Mouse (Mus musculus) midbrain, embryonic 11.5 days (tissue): ENCODE data around the gene Lrp5. TPM values are rescaled to one million over a fixed set of nuclear protein-coding genes. Genes with fewer than 3 reads are reported as not detected.

Experiments
- ATAC-seq: fragments of 200-750 bp; cut with Nextera tagmentation; 2 replicates; pipeline ENCODE4 v1.8.0; 2017; ENCODE audit warnings: moderate TSS enrichment, moderate library complexity; ENCODE audit not compliant: low FRiP score
- DNase-seq: peaks from one replicate; pipeline ENCODE4 v3.0.0; 2015; ENCODE audit warnings: low spot score; ENCODE audit errors: missing footprints
- H3K27ac ChIP-seq: fragments of 300-500 bp; sonication (generic); 2 replicates; pipeline ENCODE4 v1.5.1; 2014; ENCODE audit warnings: low read depth, low read length
- H3K27me3 ChIP-seq: fragments of 300-500 bp; sonication (generic); 2 replicates; pipeline ENCODE4 v1.6.1; 2014; ENCODE audit warnings: mild to moderate bottlenecking, low read length, moderate library complexity, mixed read lengths; ENCODE audit not compliant: control insufficient read depth, insufficient read depth
- H3K36me3 ChIP-seq: fragments of 300-500 bp; sonication (generic); 2 replicates; pipeline ENCODE4 v1.6.1; 2014; ENCODE audit warnings: mild to moderate bottlenecking, low read length, moderate library complexity, mixed read lengths; ENCODE audit not compliant: control insufficient read depth, insufficient read depth
- H3K4me1 ChIP-seq: fragments of 300-500 bp; sonication (generic); 2 replicates; pipeline ENCODE4 v1.6.1; 2014; ENCODE audit warnings: low read length; ENCODE audit not compliant: control insufficient read depth, insufficient read depth
- H3K4me2 ChIP-seq: fragments of 300-500 bp; sonication (generic); 2 replicates; pipeline ENCODE4 v1.6.1; 2014; ENCODE audit warnings: mild to moderate bottlenecking, moderate library complexity
- H3K4me3 ChIP-seq: fragments of 300-500 bp; sonication (generic); 2 replicates; pipeline ENCODE4 v1.5.1; 2014; ENCODE audit warnings: low read depth, low read length
- H3K9ac ChIP-seq: fragments of 300-500 bp; sonication (generic); 2 replicates; pipeline ENCODE4 v1.6.1; 2014; ENCODE audit warnings: low read length
- H3K9me3 ChIP-seq: fragments of 300-500 bp; sonication (generic); 2 replicates; pipeline ENCODE4 v1.6.1; 2016; ENCODE audit warnings: low read length; ENCODE audit not compliant: control insufficient read depth
- WGBS: fragments of 180-500 bp; shearing (Covaris S2); extraction: QIAGEN DNeasy Blood & Tissue Kit; methylation state at CpG from one replicate; pipeline ENCODE4 v1.1.7; 2014; 5-methylcytosine and 5-hydroxymethylcytosine counted together
- polyA plus RNA-seq: library from polyadenylated mRNA; unstranded; fragments of >200 nt; fragmentation: Nextera tagmentation; extraction: Ambion mirVana; gene quantifications from 2 replicates; pipeline ENCODE4 v1.2.1, GENCODE M21; 2014

The Lrp5 gene
- polyA plus RNA-seq, 1 experiment from 2014 or later = 2.8 TPM

- Histone ChIP-seq H3K4me2 (peak overlapping the region; percentile 35), H3K36me3 (no peaks in the 10 kb centered on the region), H3K27ac (peak overlapping the region; percentile 86), H3K4me3 (peak overlapping the region; percentile 95; the same call in 1 of the 2 replicates), H3K27me3 (no peaks in the 10 kb centered on the region), H3K9me3 (no peaks in the 10 kb centered on the region), H3K4me1 (peaks cover 15% of the 10 kb centered on the region), H3K9ac (peak overlapping the region; percentile 26)
- DNase-seq = no peak
- ATAC-seq = peak; percentile 4; the same call in 1 of the 2 replicates
- 74% methylated on average over 5 of the region's 5 CpGs for WGBS
Measured at GRCm38 (mm10) chr19:3576451-3577264, 109.7 kb downstream of the Lrp5 start.

GRCm38 (mm10) chr19:3575632-3576384 is 110.6 kb downstream of the Lrp5 start, which contains the start of gene Ppp6r3:
Gene Ppp6r3, minus strand, starts transcription at chr19:3575749.
- DNase-seq (peak; percentile 99), ATAC-seq (peak; percentile 99)
- Histone ChIP-seq H3K9me3 (no peaks in the 10 kb centered on the region), H3K4me2 (peak within 1 kb of the TSS; percentile 91), H3K36me3 (no peaks in the 10 kb centered on the region), H3K27me3 (no peaks in the 10 kb centered on the region), H3K9ac (peak within 1 kb of the TSS; percentile 92), H3K4me1 (peaks cover 15% of the 10 kb centered on the region), H3K4me3 (peak within 1 kb of the TSS; percentile 95), H3K27ac (peak within 1 kb of the TSS; percentile 86)
- under 1% methylated on average over 49 of the region's 51 CpGs for WGBS

- H3K4me1 ChIP-seq = peaks cover 15% of the 10 kb centered on the region
- under 1% methylated on average over 39 of the region's 50 CpGs for WGBS
Measured at GRCm38 (mm10) chr19:3575276-3575631, 111.1 kb downstream of the Lrp5 start.

GRCm38 (mm10) chr19:3574593-3575094 is 111.7 kb downstream of the Lrp5 start:
- Histone ChIP-seq H3K9ac (peak overlapping the region; percentile 92), H3K4me1 (peaks cover 15% of the 10 kb centered on the region), H3K4me3 (peak overlapping the region; percentile 95), H3K27ac (peak overlapping the region; percentile 86; the same call in 1 of the 2 replicates), H3K36me3 (no peaks in the 10 kb centered on the region), H3K27me3 (no peaks in the 10 kb centered on the region), H3K4me2 (peak overlapping the region; percentile 91), H3K9me3 (no peaks in the 10 kb centered on the region)
- ATAC-seq (no peak), DNase-seq (peak; percentile 95)
- 4% methylated on average over 9 of the region's 9 CpGs for WGBS

More at GRCm38 (mm10) chr19:3575276-3575631, 111.1 kb downstream of the Lrp5 start:
- Histone ChIP-seq H3K27ac (peak overlapping the region; percentile 86), H3K36me3 (no peaks in the 10 kb centered on the region), H3K9me3 (no peaks in the 10 kb centered on the region), H3K4me2 (peak overlapping the region; percentile 91), H3K4me3 (peak overlapping the region; percentile 95), H3K9ac (peak overlapping the region; percentile 92), H3K27me3 (no peaks in the 10 kb centered on the region)
- ATAC-seq (peak; percentile 61), DNase-seq (no peak)

- H3K9me3 ChIP-seq = no peaks in the 10 kb centered on the region
- WGBS = over 99% methylated on average over 3 of the region's 3 CpGs
- H3K27me3 ChIP-seq = no peaks in the 10 kb centered on the region
- no peak overlapping the region for H3K9ac ChIP-seq
- no peak for ATAC-seq
- no peak overlapping the region for H3K4me2 ChIP-seq
- no peak for DNase-seq
- H3K36me3 ChIP-seq = no peaks in the 10 kb centered on the region
- H3K4me3 ChIP-seq = no peak overlapping the region
- H3K4me1 ChIP-seq = no peaks in the 10 kb centered on the region
- no peak overlapping the region for H3K27ac ChIP-seq
Measured at GRCm38 (mm10) chr19:3564309-3564708, 122.1 kb downstream of the Lrp5 start.

GRCm38 (mm10) chr19:3562752-3563151 is 123.6 kb downstream of the Lrp5 start:
- no peak for ATAC-seq
- H3K4me1 ChIP-seq = no peaks in the 10 kb centered on the region
- peak; percentile 19 for DNase-seq
- H3K9ac ChIP-seq = no peak overlapping the region
- no peaks in the 10 kb centered on the region for H3K36me3 ChIP-seq
- H3K4me3 ChIP-seq = no peak overlapping the region
- H3K27ac ChIP-seq = no peak overlapping the region
- no peaks in the 10 kb centered on the region for H3K9me3 ChIP-seq
- WGBS = 97% methylated on average over 6 of the region's 6 CpGs
- H3K27me3 ChIP-seq = no peaks in the 10 kb centered on the region
- no peak overlapping the region for H3K4me2 ChIP-seq

- Histone ChIP-seq H3K36me3 (no peaks in the 10 kb centered on the region), H3K9me3 (no peaks in the 10 kb centered on the region), H3K27ac (no peak overlapping the region), H3K27me3 (no peaks in the 10 kb centered on the region), H3K9ac (no peak overlapping the region), H3K4me1 (no peaks in the 10 kb centered on the region), H3K4me3 (no peak overlapping the region), H3K4me2 (no peak overlapping the region)
- DNase-seq (peak; percentile 45), ATAC-seq (no peak)
- WGBS = 93% methylated on average over 2 of the region's 2 CpGs
Measured at GRCm38 (mm10) chr19:3562298-3562697, 124.1 kb downstream of the Lrp5 start.

GRCm38 (mm10) chr19:3556169-3556827 is 130.1 kb downstream of the Lrp5 start:
- Histone ChIP-seq H3K27ac (no peak overlapping the region), H3K4me3 (no peak overlapping the region), H3K4me1 (no peaks in the 10 kb centered on the region), H3K36me3 (no peaks in the 10 kb centered on the region), H3K27me3 (no peaks in the 10 kb centered on the region), H3K9ac (no peak overlapping the region), H3K4me2 (no peak overlapping the region), H3K9me3 (no peaks in the 10 kb centered on the region)
- WGBS = 94% methylated on average over 2 of the region's 2 CpGs
- ATAC-seq (no peak), DNase-seq (peak; percentile 70)
